Mouse (Mus musculus) lung, adult 2 months (tissue): ENCODE measurements around the gene Arhgdia.

Experiments used
- CTCF ChIP-seq: fragments of 200-500 bp; IDR thresholded peaks from 2 replicates; pipeline ENCODE4 v1.5.1; 2011; ENCODE audit warnings: mild to moderate bottlenecking, low read length, control low read depth; ENCODE audit not compliant: insufficient read depth
- POLR2A ChIP-seq: fragments of 200-500 bp; IDR thresholded peaks from 2 replicates; pipeline ENCODE4 v1.6.1; 2011; ENCODE audit warnings: low read depth, mild to moderate bottlenecking, control low read depth, low read length, borderline replicate concordance; ENCODE audit errors: extremely low read depth

GRCm38 (mm10) chr11:120588531-120588930 lies 7.1 kb upstream of the Arhgdia start:
- TF ChIP-seq CTCF, result no peak
- TF ChIP-seq POLR2A, result no peak
